Mouse (Mus musculus) liver, embryonic 11.5 days (tissue): ENCODE results near the gene Rsph3b. TPM values are rescaled to one million over a fixed set of nuclear protein-coding genes. Genes with fewer than 3 reads are reported as not detected.

Experiments used
- ATAC-seq: fragments of 200-750 bp; cut with Nextera tagmentation; replicated peaks from 2 replicates; pipeline ENCODE4 v1.8.0; 2017; ENCODE audit warnings: moderate number of reproducible peaks, mild to moderate bottlenecking, moderate TSS enrichment, moderate library complexity; ENCODE audit not compliant: low FRiP score
- DNase-seq: peaks from one replicate; pipeline ENCODE4 v3.0.0-alpha.2; 2017; ENCODE audit warnings: low spot score
- H3K27ac ChIP-seq: fragments of 300-500 bp; sonication (generic); 2 replicates; pipeline ENCODE4 v1.5.1; 2014; ENCODE audit warnings: mild to moderate bottlenecking, low read depth, low read length, control low read depth
- H3K27me3 ChIP-seq: fragments of 300-500 bp; sonication (generic); replicated peaks from 2 replicates; pipeline ENCODE4 v1.6.1; 2014; ENCODE audit warnings: low read length, mixed read lengths; ENCODE audit not compliant: control insufficient read depth, insufficient read depth
- H3K36me3 ChIP-seq: fragments of 300-500 bp; sonication (generic); 2 replicates; pipeline ENCODE4 v1.6.1; 2014; ENCODE audit warnings: mild to moderate bottlenecking, low read length, moderate library complexity, mixed read lengths; ENCODE audit not compliant: control insufficient read depth, insufficient read depth
- H3K4me1 ChIP-seq: fragments of 300-500 bp; sonication (generic); replicated peaks from 2 replicates; pipeline ENCODE4 v1.6.1; 2014; ENCODE audit warnings: low read length, mixed read lengths; ENCODE audit not compliant: control insufficient read depth, insufficient read depth
- H3K4me2 ChIP-seq: fragments of 300-500 bp; sonication (generic); 2 replicates; pipeline ENCODE4 v1.6.1; 2014; ENCODE audit warnings: mild to moderate bottlenecking, control low read depth, moderate library complexity
- H3K4me3 ChIP-seq: fragments of 300-500 bp; sonication (generic); 2 replicates; pipeline ENCODE4 v1.5.1; 2014; ENCODE audit warnings: low read depth, low read length, control low read depth
- H3K9ac ChIP-seq: fragments of 300-500 bp; sonication (generic); 2 replicates; pipeline ENCODE4 v1.6.1; 2014; ENCODE audit warnings: low read depth, low read length, control low read depth
- H3K9me3 ChIP-seq: fragments of 300-500 bp; sonication (generic); 2 replicates; pipeline ENCODE4 v1.6.1; 2016; ENCODE audit warnings: low read length, inconsistent platforms, mixed read lengths; ENCODE audit not compliant: control insufficient read depth
- WGBS: fragments of 180-500 bp; shearing (Covaris S2); extraction: QIAGEN DNeasy Blood & Tissue Kit; methylation state at CpG from one replicate; pipeline ENCODE4 v1.1.7; 2014; 5-methylcytosine and 5-hydroxymethylcytosine counted together
- microRNA-seq: library from miRNA; unstranded; fragments of <30 nt; microRNA quantifications from one replicate; pipeline ENCODE4, GENCODE M21; 2017; ENCODE audit warnings: borderline number of aligned reads
- polyA plus RNA-seq: library from polyadenylated mRNA; unstranded; fragments of >200 nt; fragmentation: Nextera tagmentation; extraction: Ambion mirVana; gene quantifications from 2 replicates; pipeline ENCODE4 v1.2.1, GENCODE M21; 2014

Rsph3b gene
- polyA plus RNA-seq, 1 experiment from 2014 or later = 28.1 TPM

- DNase-seq = no peak
Observed at GRCm38 (mm10) chr17:6863521-6863920, 85.0 kb downstream of the Rsph3b start.

GRCm38 (mm10) chr17:6862040-6862780, 86.3 kb downstream of the Rsph3b start:
- ATAC-seq (no peak), DNase-seq (no peak)
- H3K27ac ChIP-seq = no peak overlapping the region
- H3K36me3 ChIP-seq = no peaks in the 10 kb centered on the region
- H3K4me1 ChIP-seq = peaks cover 8% of the 10 kb centered on the region
- WGBS = 47% methylated on average over 12 of the region's 12 CpGs
- no peak overlapping the region for H3K4me3 ChIP-seq
- H3K9ac ChIP-seq = no peak overlapping the region
- peak overlapping the region; percentile 67 for H3K4me2 ChIP-seq
- peaks cover 23% of the 10 kb centered on the region for H3K27me3 ChIP-seq
- H3K9me3 ChIP-seq = no peaks in the 10 kb centered on the region

More at GRCm38 (mm10) chr17:6863521-6863920, 85.0 kb downstream of the Rsph3b start:
- H3K9me3 ChIP-seq = no peaks in the 10 kb centered on the region
- no peaks in the 10 kb centered on the region for H3K36me3 ChIP-seq
- no peak overlapping the region for H3K27ac ChIP-seq
- H3K4me2 ChIP-seq = no peak overlapping the region
- no peak for ATAC-seq
- H3K9ac ChIP-seq = no peak overlapping the region
- 76% methylated on average over 6 of the region's 6 CpGs for WGBS
- H3K27me3 ChIP-seq = peaks cover 23% of the 10 kb centered on the region
- H3K4me1 ChIP-seq = peaks cover 8% of the 10 kb centered on the region
- H3K4me3 ChIP-seq = no peak overlapping the region

GRCm38 (mm10) chr17:6861181-6862039, 87.1 kb downstream of the Rsph3b start:
- 5% methylated on average over 28 of the region's 28 CpGs for WGBS

GRCm38 (mm10) chr17:6860491-6860897, 88.0 kb downstream of the Rsph3b start:
- DNase-seq (no peak), ATAC-seq (no peak)
- H3K9ac ChIP-seq = no peak overlapping the region
- H3K4me2 ChIP-seq = no peak overlapping the region
- no peaks in the 10 kb centered on the region for H3K36me3 ChIP-seq
- WGBS = 39% methylated on average over 12 of the region's 12 CpGs
- H3K27ac ChIP-seq = no peak overlapping the region
- no peaks in the 10 kb centered on the region for H3K9me3 ChIP-seq
- no peak overlapping the region for H3K4me3 ChIP-seq
- peaks cover 8% of the 10 kb centered on the region for H3K4me1 ChIP-seq
- H3K27me3 ChIP-seq = peaks cover 23% of the 10 kb centered on the region

More at GRCm38 (mm10) chr17:6861181-6862039, 87.1 kb downstream of the Rsph3b start:
- peaks cover 8% of the 10 kb centered on the region for H3K4me1 ChIP-seq
- H3K4me3 ChIP-seq = peak overlapping the region; percentile 28; the same call in 1 of the 2 replicates
- no peaks in the 10 kb centered on the region for H3K36me3 ChIP-seq
- peaks cover 23% of the 10 kb centered on the region for H3K27me3 ChIP-seq
- H3K27ac ChIP-seq = no peak overlapping the region
- ATAC-seq (no peak), DNase-seq (peak; percentile 54)
- peak overlapping the region; percentile 67 for H3K4me2 ChIP-seq
- no peaks in the 10 kb centered on the region for H3K9me3 ChIP-seq
- no peak overlapping the region for H3K9ac ChIP-seq

- no peaks in the 10 kb centered on the region for H3K9me3 ChIP-seq
- DNase-seq = no peak
- peaks cover 23% of the 10 kb centered on the region for H3K27me3 ChIP-seq
- WGBS = 40% methylated on average over 4 of the region's 4 CpGs
- H3K4me3 ChIP-seq = no peak overlapping the region
- ATAC-seq = no peak
- H3K4me1 ChIP-seq = peaks cover 8% of the 10 kb centered on the region
- no peak overlapping the region for H3K4me2 ChIP-seq
- H3K27ac ChIP-seq = no peak overlapping the region
- H3K36me3 ChIP-seq = no peaks in the 10 kb centered on the region
- H3K9ac ChIP-seq = no peak overlapping the region
Observed at GRCm38 (mm10) chr17:6860067-6860466, 88.4 kb downstream of the Rsph3b start.

Small RNAs within 50 kb of the gene (microRNA-seq; reads per million reads assigned to microRNA genes)
- gene Mir692-1 = not detected

Other genes with a start within 250 kb of the Rsph3b start
- 96.2 and 97.3 TPM in 2 replicates for gene Ezr, start 165.9 kb downstream of the Rsph3b start, polyA plus RNA-seq
- 36.4 TPM in 2 replicates for gene Tagap1, start 12.5 kb upstream of the Rsph3b start, polyA plus RNA-seq
- 138 and 150 TPM in 2 replicates for gene Rnaset2b, start 22.0 kb upstream of the Rsph3b start, polyA plus RNA-seq
- gene Gm49721, start 30.2 kb upstream of the Rsph3b start, polyA plus RNA-seq = 0.12 TPM in 1 of 2 replicates, not detected in the other
- not detected in 2 replicates for gene Gm1604a, start 76.9 kb upstream of the Rsph3b start, polyA plus RNA-seq
- 12.7 and 13.2 TPM in 2 replicates for gene Rps6ka2, start 221.4 kb upstream of the Rsph3b start, polyA plus RNA-seq